Mouse (Mus musculus) cerebellum, postnatal 4 days (tissue): ENCODE measurements around the gene Dnah11.

Experiments
- DNase-seq, 2 experiments: peaks; one replicate each; pipeline ENCODE4 v3.0.0; 2022; ENCODE audit warnings: low spot score in 2 of 2, mixed read lengths in 1 of 2

Gene Dnah11

GRCm38 (mm10) chr12:118198386-118199093, at the start of gene Dnah11:
Gene Dnah11 (minus strand): TSS chr12:118199043.
- DNase-seq = peak; percentile 31 to 42

DNA sequence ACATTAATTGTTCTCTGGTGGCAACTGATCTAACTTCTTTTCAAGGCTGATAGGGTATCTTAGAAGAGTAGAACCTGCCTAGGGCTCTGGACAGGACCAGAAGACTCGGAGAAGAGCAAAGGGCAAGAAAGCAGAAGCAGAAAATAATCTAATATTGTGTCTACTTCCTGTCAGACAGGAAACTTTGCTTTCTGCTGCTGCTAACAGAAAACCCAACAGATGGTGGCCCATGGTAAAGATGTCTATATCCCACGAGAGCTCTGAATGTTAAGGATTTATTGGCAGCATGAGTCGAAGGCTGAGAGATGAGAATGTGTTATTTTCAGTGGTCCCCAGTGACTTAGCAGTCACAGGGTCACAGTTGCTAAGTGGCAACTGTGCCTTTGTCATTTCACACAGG, 22.3 kb upstream of the Dnah11 start:
- no peak for DNase-seq

DNA sequence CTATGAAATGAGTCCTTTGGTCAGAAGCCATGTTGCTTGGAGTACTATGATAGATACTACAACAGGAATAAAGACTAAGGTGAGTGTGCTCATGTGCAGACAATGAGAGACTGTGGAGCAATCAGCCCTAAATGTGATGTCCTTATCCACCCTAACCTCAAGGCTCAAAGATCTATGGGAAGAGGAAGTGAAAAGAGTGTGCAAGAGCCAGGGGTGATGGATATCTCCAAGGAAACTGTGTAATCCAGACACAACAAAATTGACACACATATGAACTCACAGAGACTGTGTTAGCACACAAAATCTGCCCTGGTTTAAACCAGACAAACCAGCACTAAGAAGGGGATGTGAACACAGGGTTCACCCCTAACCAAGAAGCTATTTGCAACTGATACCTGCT, 21.2 kb upstream of the Dnah11 start:
- DNase-seq = no peak

GRCm38 (mm10) chr12:118212163-118212562, 13.3 kb upstream of the Dnah11 start:
- no peak for DNase-seq

DNA sequence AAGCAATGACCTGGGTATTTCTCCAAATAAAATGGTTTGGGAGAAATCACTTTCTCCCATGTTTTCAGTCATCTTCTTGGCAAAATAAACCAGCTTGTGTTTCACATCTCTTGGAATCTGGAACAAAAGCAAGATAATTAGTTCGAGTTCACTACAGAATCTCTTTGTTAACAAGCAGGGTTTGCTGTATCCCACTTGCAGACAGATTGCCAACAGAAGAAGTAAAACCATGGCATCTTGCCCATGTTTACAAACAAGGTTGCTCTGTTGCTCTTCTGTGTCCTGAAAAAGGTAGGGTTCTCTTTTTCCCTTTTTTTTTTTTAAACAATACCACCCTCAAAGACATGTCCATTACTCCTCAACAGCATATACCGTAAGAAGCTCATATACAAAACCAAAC, 2.3 kb downstream of the Dnah11 start:
- DNase-seq = no peak

- DNase-seq = no peak
These were observed 9.3 kb downstream of the Dnah11 start for GRCm38 (mm10) chr12:118189535-118189934.

GRCm38 (mm10) chr12:118187663-118188062, 11.2 kb downstream of the Dnah11 start:
- DNase-seq = no peak

GRCm38 (mm10) chr12:118186881-118187489, 11.9 kb downstream of the Dnah11 start:
- DNase-seq = no peak

GRCm38 (mm10) chr12:118186120-118186880, 12.5 kb downstream of the Dnah11 start:
- DNase-seq = no peak

DNA sequence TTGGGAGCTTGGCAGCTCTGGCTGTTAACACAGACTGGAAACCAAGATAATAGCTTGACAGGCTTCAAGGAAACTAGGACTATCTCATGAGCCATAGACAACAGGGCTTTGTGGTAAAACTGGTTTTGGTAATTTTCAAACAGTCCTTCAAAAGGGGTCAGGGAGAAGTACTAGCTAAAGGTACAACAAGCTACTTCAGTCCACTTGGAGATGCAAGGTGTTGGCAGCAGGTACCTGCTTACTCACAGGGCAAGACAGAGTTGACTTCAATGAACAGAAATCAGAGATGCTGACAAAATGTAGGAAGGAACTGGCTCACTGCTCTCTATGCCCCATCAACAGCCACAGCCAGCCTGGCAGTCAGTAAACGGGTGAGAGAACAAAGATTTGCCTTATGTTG, 14.1 kb downstream of the Dnah11 start:
- DNase-seq = no peak

GRCm38 (mm10) chr12:118177756-118178155, 21.1 kb downstream of the Dnah11 start:
- no peak for DNase-seq

- DNase-seq = no peak
These were observed 34.1 kb downstream of the Dnah11 start for GRCm38 (mm10) chr12:118164785-118165184.

DNA sequence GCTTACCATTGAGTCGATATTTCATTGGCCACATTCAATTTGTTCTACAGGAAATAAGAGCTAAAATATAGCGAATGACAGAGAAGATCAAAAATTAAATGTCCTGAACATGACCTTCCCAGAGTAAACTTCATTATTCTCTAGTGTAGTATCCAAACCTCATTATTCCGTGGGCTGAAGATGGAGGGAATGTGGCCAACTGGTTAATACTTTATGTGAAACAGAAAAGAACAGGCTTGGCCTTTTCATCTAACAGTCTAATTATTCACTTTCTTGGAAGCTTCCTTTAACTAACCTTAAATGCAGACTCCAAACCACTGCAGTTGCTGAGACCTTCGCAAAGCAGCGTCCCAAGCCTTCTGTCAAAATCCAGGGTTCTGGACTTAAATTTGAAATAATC, 41.9 kb downstream of the Dnah11 start:
- no peak for DNase-seq

DNA sequence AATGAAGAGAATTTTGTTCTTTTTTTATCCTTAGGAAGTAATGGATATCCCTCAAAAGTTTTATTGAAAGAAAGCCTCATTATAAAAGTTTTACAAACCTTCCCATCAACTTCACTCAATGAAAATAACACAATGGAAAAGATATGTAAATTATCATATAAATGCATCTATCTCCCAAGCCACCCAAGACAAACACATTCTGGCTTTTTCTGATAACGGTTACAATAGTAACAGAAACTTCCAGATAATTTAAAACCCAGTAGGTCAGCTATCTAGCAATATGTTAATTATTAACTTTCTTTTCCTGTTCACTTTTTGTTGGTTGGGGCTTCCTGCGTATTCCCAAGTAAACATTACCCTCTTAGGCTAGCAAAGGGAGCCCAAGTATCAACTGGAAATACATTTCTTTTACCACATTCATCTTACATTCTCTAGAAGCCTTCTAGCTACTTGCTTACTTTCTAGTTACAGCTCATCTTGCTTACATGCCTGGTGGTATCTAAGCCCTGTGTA, 51.3 kb downstream of the Dnah11 start:
- DNase-seq = no peak

GRCm38 (mm10) chr12:118128116-118128515, 70.7 kb downstream of the Dnah11 start:
- no peak for DNase-seq

GRCm38 (mm10) chr12:118119668-118120067, 79.2 kb downstream of the Dnah11 start:
- DNase-seq = no peak

DNA sequence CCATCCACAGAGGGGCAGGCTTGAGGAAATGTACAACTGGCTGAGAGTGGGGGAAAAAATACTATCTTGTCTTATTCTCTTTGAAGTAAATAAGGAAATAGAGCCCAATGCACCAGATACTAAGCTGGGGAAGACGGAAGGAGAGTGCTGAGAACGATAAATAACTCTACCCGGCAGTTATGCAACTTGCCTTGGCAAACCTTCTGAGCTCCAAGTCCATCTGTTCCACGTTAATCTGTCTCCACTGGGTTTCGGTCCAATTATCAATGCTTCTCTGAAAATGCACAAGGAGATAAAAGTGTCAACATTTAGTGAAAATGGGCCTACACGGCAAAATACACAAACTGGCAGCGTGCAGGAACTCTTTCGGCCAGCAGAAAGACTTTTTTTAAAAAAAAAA, 86.2 kb downstream of the Dnah11 start:
- DNase-seq = no peak

DNA sequence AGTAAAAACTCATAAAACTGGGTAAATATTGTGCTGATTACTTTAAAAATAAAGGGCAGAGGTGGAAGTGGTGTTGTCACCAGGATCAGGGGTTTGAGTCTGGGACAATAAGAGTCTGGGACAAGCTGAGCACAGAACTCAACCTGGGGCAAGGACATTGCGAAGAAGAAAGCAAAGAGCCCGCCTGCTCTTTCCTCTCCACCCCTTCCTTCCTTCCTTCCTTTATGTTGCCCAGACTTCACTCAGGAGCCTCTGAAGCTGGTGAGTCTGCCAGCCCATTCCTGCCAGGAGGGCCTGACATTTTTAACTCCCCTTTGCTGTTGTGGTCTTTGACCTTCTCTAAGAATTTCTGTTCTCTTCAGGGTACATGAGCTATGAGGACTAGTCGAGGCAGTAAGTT, 86.9 kb downstream of the Dnah11 start:
- DNase-seq = no peak

DNA sequence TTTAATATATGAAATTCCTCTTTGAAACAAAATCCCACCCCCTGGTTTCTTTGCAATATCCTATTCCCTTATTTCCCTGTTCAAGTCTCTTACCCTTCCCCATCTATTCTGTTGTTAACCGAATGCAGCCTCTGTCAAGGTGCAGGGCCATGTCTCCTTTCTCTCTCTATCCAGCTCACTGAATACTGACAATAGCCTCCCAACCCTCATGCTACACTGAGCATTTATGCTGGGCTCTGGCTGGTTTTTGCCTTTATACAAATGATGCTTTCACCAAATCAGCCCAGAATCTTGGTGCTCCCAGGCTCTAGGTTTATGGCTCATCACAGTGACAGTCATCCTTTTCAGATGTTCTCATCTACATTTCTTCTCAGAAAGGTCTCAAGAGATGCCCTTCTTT, 91.1 kb downstream of the Dnah11 start:
- DNase-seq = no peak

DNA sequence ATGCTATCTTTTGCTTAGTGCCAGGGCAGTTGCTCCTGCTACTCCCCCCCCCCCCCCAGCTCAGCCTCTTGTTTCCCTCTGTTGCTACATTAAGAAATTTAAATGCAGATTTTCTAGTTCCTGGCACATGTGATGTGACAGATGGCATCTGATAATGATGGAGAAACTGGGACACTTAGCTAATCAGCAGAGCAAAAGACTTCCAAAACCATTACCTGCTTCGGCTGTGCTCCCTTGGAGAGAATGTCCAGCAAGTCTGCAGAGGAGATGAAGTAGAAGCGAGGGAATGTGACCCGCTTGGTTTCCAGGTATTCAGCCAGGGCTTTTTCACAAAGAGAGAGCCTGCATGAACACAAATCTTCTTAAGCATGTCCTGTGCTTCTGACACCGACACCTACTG, 94.3 kb downstream of the Dnah11 start:
- DNase-seq = no peak

GRCm38 (mm10) chr12:118099694-118100093, 99.1 kb downstream of the Dnah11 start:
- no peak for DNase-seq

DNA sequence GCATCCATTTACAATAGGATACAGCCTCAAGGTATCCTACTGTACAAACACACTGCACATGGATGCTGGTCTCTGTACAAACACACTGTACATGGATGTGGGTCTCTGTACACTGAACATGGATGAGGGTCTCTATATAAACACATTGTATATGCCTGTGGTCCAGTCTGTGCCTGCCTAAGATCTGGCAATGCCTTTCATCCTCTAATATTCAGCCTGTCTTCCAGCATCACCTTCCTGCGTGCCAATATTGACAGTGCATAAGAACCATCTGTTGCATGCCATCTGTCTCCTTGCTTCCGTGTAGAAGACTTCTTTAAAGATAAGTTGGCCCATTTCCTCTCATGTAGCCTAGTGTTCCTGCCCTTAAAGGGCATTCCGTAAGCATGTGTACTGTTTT, 100.6 kb downstream of the Dnah11 start:
- DNase-seq = no peak

- no peak for DNase-seq
These were observed 103.9 kb downstream of the Dnah11 start for GRCm38 (mm10) chr12:118094946-118095345.
